Mouse (Mus musculus) embryo, embryonic 9.5 days (tissue): Measurements from ENCODE around the gene Hk1.

Experiments
- DNase-seq: peaks from one replicate; pipeline ENCODE4 v3.0.0-alpha.2; 2017; ENCODE audit errors: extremely low spot score

The Hk1 gene

GRCm38 (mm10) chr10:62269278-62269677, 110.4 kb downstream of the Hk1 start:
- no peak for DNase-seq

GRCm38 (mm10) chr10:62264299-62264698, 115.4 kb downstream of the Hk1 start:
- DNase-seq: no peak

- peak; percentile 92 for DNase-seq
These were observed 118.4 kb downstream of the Hk1 start for GRCm38 (mm10) chr10:62261115-62261886.

GRCm38 (mm10) chr10:62258298-62258697, 121.4 kb downstream of the Hk1 start:
- no peak for DNase-seq

GRCm38 (mm10) chr10:62252496-62253235, 127.0 kb downstream of the Hk1 start:
- no peak for DNase-seq

GRCm38 (mm10) chr10:62252000-62252488, 127.7 kb downstream of the Hk1 start, which contains the start of gene Tacr2:
Gene Tacr2 (plus strand): TSS chr10:62252438.
- DNase-seq: no peak

GRCm38 (mm10) chr10:62247815-62248214, 131.9 kb downstream of the Hk1 start:
- DNase-seq: no peak

- no peak for DNase-seq
These were observed 132.6 kb downstream of the Hk1 start for GRCm38 (mm10) chr10:62247156-62247555.

- no peak for DNase-seq
These were observed 135.6 kb downstream of the Hk1 start for GRCm38 (mm10) chr10:62244067-62244466.

GRCm38 (mm10) chr10:62242896-62243295, 136.8 kb downstream of the Hk1 start:
- DNase-seq: peak; percentile 42

- DNase-seq: no peak
These were observed 137.3 kb downstream of the Hk1 start for GRCm38 (mm10) chr10:62242358-62242757.

GRCm38 (mm10) chr10:62239270-62239669, 140.4 kb downstream of the Hk1 start:
- DNase-seq: no peak

- no peak for DNase-seq
These were observed 141.0 kb downstream of the Hk1 start for GRCm38 (mm10) chr10:62238688-62239087.

GRCm38 (mm10) chr10:62237205-62237604, 142.5 kb downstream of the Hk1 start:
- DNase-seq: no peak

GRCm38 (mm10) chr10:62236165-62236564, 143.5 kb downstream of the Hk1 start:
- DNase-seq: no peak

GRCm38 (mm10) chr10:62231811-62232210, 147.9 kb downstream of the Hk1 start:
- DNase-seq: no peak

GRCm38 (mm10) chr10:62231395-62231732, 148.3 kb downstream of the Hk1 start:
- no peak for DNase-seq

GRCm38 (mm10) chr10:62230708-62231394, 148.9 kb downstream of the Hk1 start, which contains the start of gene Tspan15:
Gene Tspan15 (minus strand): TSS chr10:62231251.
- DNase-seq: peak; percentile 98

- DNase-seq: no peak
These were observed 151.6 kb downstream of the Hk1 start for GRCm38 (mm10) chr10:62228126-62228525.

- DNase-seq: no peak
These were observed 153.9 kb downstream of the Hk1 start for GRCm38 (mm10) chr10:62225839-62226238.

- DNase-seq: no peak
These were observed 155.5 kb downstream of the Hk1 start for GRCm38 (mm10) chr10:62224231-62224630.

GRCm38 (mm10) chr10:62222777-62223176, 156.9 kb downstream of the Hk1 start:
- DNase-seq: no peak
